Mouse (Mus musculus) kidney, embryonic 14.5 days (tissue): ENCODE data around the gene Tmem169. TPM values are rescaled to one million over a fixed set of nuclear protein-coding genes. Genes with fewer than 3 reads are reported as not detected.

Source experiments
- ATAC-seq: fragments of 200-750 bp; cut with Nextera tagmentation; 2 replicates; pipeline ENCODE4 v1.8.0; 2017; ENCODE audit warnings: moderate number of reproducible peaks, mild to moderate bottlenecking, moderate TSS enrichment, moderate library complexity; ENCODE audit not compliant: low FRiP score, low TSS enrichment
- H3K27ac ChIP-seq: fragments of 300-500 bp; sonication (generic); 2 replicates; pipeline ENCODE4 v1.5.1; 2014; ENCODE audit warnings: low read depth, mild to moderate bottlenecking, low read length, moderate library complexity, mixed read lengths
- H3K27me3 ChIP-seq: fragments of 300-500 bp; sonication (generic); 2 replicates; pipeline ENCODE4 v1.6.1; 2014; ENCODE audit warnings: mild to moderate bottlenecking, low read length; ENCODE audit not compliant: control insufficient read depth, insufficient read depth
- H3K36me3 ChIP-seq: fragments of 300-500 bp; sonication (generic); 2 replicates; pipeline ENCODE4 v1.6.1; 2014; ENCODE audit warnings: low read length, mixed read lengths; ENCODE audit not compliant: control insufficient read depth, insufficient read depth
- H3K4me1 ChIP-seq: fragments of 300-500 bp; sonication (generic); 2 replicates; pipeline ENCODE4 v1.6.1; 2014; ENCODE audit warnings: low read length, mixed read lengths; ENCODE audit not compliant: control insufficient read depth, insufficient read depth
- H3K4me2 ChIP-seq: fragments of 300-500 bp; sonication (generic); replicated peaks from 2 replicates; pipeline ENCODE4 v1.6.1; 2014; ENCODE audit warnings: low read depth, mild to moderate bottlenecking, low read length
- H3K4me3 ChIP-seq: fragments of 300-500 bp; sonication (generic); 2 replicates; pipeline ENCODE4 v1.5.1; 2014; ENCODE audit warnings: mild to moderate bottlenecking, low read length
- H3K9ac ChIP-seq: fragments of 300-500 bp; sonication (generic); 2 replicates; pipeline ENCODE4 v1.6.1; 2014; ENCODE audit warnings: low read depth, mild to moderate bottlenecking, low read length, moderate library complexity
- H3K9me3 ChIP-seq: fragments of 300-500 bp; sonication (generic); 2 replicates; pipeline ENCODE4 v1.6.1; 2016; ENCODE audit warnings: low read length; ENCODE audit not compliant: control insufficient read depth
- WGBS: fragments of 180-500 bp; shearing (Covaris S2); extraction: QIAGEN DNeasy Blood & Tissue Kit; methylation state at CpG from one replicate; pipeline ENCODE4 v1.1.7; 2014; 5-methylcytosine and 5-hydroxymethylcytosine counted together
- polyA plus RNA-seq: library from polyadenylated mRNA; unstranded; fragments of >200 nt; fragmentation: Nextera tagmentation; extraction: Ambion mirVana; gene quantifications from 2 replicates; pipeline ENCODE4 v1.2.1, GENCODE M21; 2014

Gene Tmem169
- polyA plus RNA-seq, 1 experiment from 2014 or later, result 3.3 TPM

- peaks cover 14% of the 10 kb centered on the region; the same call in 1 of the 2 replicates for H3K36me3 ChIP-seq
- no peaks in the 10 kb centered on the region for H3K27me3 ChIP-seq
- 91% methylated on average over 3 of the region's 3 CpGs for WGBS
- no peaks in the 10 kb centered on the region for H3K9me3 ChIP-seq
- no peak overlapping the region for H3K27ac ChIP-seq
- H3K4me3 ChIP-seq, result no peak overlapping the region
- H3K4me2 ChIP-seq, result no peak overlapping the region
- no peak overlapping the region for H3K9ac ChIP-seq
- H3K4me1 ChIP-seq, result no peaks in the 10 kb centered on the region
- no peak for ATAC-seq
Measured at GRCm38 (mm10) chr1:72263099-72263498, 21.1 kb upstream of the Tmem169 start.

- no peak overlapping the region for H3K4me2 ChIP-seq
- WGBS, result 80% methylated on average over 3 of the region's 3 CpGs
- H3K27ac ChIP-seq, result no peak overlapping the region
- H3K27me3 ChIP-seq, result no peaks in the 10 kb centered on the region
- H3K36me3 ChIP-seq, result peaks cover 16% of the 10 kb centered on the region; the same call in 1 of the 2 replicates
- H3K4me1 ChIP-seq, result no peaks in the 10 kb centered on the region
- no peak overlapping the region for H3K9ac ChIP-seq
- H3K9me3 ChIP-seq, result no peaks in the 10 kb centered on the region
- no peak overlapping the region for H3K4me3 ChIP-seq
- no peak for ATAC-seq
Measured at GRCm38 (mm10) chr1:72278085-72278484, 6.1 kb upstream of the Tmem169 start.

- no peak for ATAC-seq
- H3K9ac ChIP-seq, result no peak overlapping the region
- WGBS, result 82% methylated on average over 1 of the region's 1 CpGs
- peaks cover 6% of the 10 kb centered on the region; the same call in 1 of the 2 replicates for H3K4me1 ChIP-seq
- no peak overlapping the region for H3K27ac ChIP-seq
- no peaks in the 10 kb centered on the region for H3K9me3 ChIP-seq
- H3K27me3 ChIP-seq, result no peaks in the 10 kb centered on the region; the same call in 1 of the 2 replicates
- H3K4me3 ChIP-seq, result no peak overlapping the region
- H3K36me3 ChIP-seq, result no peaks in the 10 kb centered on the region
- no peak overlapping the region for H3K4me2 ChIP-seq
Measured at GRCm38 (mm10) chr1:72282604-72283003, 1.6 kb upstream of the Tmem169 start.

DNA sequence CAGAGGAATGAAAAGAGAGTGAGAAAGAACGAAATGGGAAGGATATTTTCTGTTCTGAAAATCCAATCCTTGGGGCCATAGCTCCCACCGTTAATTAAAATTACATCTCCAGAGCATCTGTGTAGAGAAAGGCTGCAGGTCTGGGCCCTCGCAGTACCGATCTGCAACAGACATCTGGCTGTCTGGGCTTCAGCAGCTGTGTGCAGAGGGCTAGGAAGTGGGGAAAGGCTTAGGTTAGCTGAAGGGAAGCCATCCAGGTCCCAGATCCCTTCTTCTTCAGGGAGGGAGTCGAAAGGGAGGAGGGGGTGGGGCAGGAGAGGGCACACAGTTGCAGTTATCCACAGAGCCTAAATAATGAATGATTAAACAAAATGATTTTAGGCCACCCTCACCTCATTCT, 370 bp downstream of the Tmem169 start:
- H3K9ac ChIP-seq, result peak overlapping the region; percentile 32; the same call in 1 of the 2 replicates

GRCm38 (mm10) chr1:72286904-72287303, 2.7 kb downstream of the Tmem169 start:
- Histone ChIP-seq H3K9ac (0 out of 2 replicates have a peak overlapping the region, but pooled peaks have one; percentile 2), H3K27me3 (no peaks in the 10 kb centered on the region; the same call in 1 of the 2 replicates), H3K36me3 (no peaks in the 10 kb centered on the region), H3K27ac (peak overlapping the region; percentile 51; the same call in 1 of the 2 replicates), H3K9me3 (no peaks in the 10 kb centered on the region), H3K4me1 (peaks cover 6% of the 10 kb centered on the region; the same call in 1 of the 2 replicates), H3K4me3 (no peak overlapping the region), H3K4me2 (no peak overlapping the region)
- no peak for ATAC-seq
- WGBS, result 33% methylated on average over 5 of the region's 5 CpGs

More for the DNA sequence above, 370 bp downstream of the Tmem169 start:
- no peaks in the 10 kb centered on the region for H3K9me3 ChIP-seq
- peak overlapping the region; percentile 81 for H3K4me2 ChIP-seq
- peak overlapping the region; percentile 66 for H3K4me3 ChIP-seq
- H3K4me1 ChIP-seq, result peaks cover 6% of the 10 kb centered on the region; the same call in 1 of the 2 replicates
- WGBS, result 3% methylated on average over 5 of the region's 5 CpGs
- H3K27me3 ChIP-seq, result no peaks in the 10 kb centered on the region; the same call in 1 of the 2 replicates
- no peaks in the 10 kb centered on the region for H3K36me3 ChIP-seq
- peak; percentile 14 for ATAC-seq
- H3K27ac ChIP-seq, result no peak overlapping the region

- H3K27ac ChIP-seq, result peak overlapping the region; percentile 79
- H3K27me3 ChIP-seq, result no peaks in the 10 kb centered on the region; the same call in 1 of the 2 replicates
- H3K4me1 ChIP-seq, result peaks cover 6% of the 10 kb centered on the region; the same call in 1 of the 2 replicates
- H3K36me3 ChIP-seq, result no peaks in the 10 kb centered on the region
- H3K4me3 ChIP-seq, result no peak overlapping the region
- H3K9me3 ChIP-seq, result no peaks in the 10 kb centered on the region
- 76% methylated on average over 4 of the region's 4 CpGs for WGBS
- H3K4me2 ChIP-seq, result no peak overlapping the region
- H3K9ac ChIP-seq, result no peak overlapping the region
- no peak for ATAC-seq
Measured at GRCm38 (mm10) chr1:72287893-72288292, 3.7 kb downstream of the Tmem169 start.

GRCm38 (mm10) chr1:72288527-72289150, 4.5 kb downstream of the Tmem169 start:
- H3K4me1 ChIP-seq, result peaks cover 6% of the 10 kb centered on the region; the same call in 1 of the 2 replicates
- no peaks in the 10 kb centered on the region for H3K36me3 ChIP-seq
- H3K27ac ChIP-seq, result peak overlapping the region; percentile 79
- no peak overlapping the region for H3K4me3 ChIP-seq
- H3K9me3 ChIP-seq, result no peaks in the 10 kb centered on the region
- 63% methylated on average over 4 of the region's 4 CpGs for WGBS
- no peak overlapping the region for H3K4me2 ChIP-seq
- H3K9ac ChIP-seq, result no peak overlapping the region
- ATAC-seq, result no peak
- H3K27me3 ChIP-seq, result no peaks in the 10 kb centered on the region; the same call in 1 of the 2 replicates

- Histone ChIP-seq H3K27me3 (no peaks in the 10 kb centered on the region), H3K9ac (no peak overlapping the region), H3K4me1 (peaks cover 6% of the 10 kb centered on the region; the same call in 1 of the 2 replicates), H3K4me2 (no peak overlapping the region), H3K27ac (no peak overlapping the region), H3K36me3 (no peaks in the 10 kb centered on the region), H3K9me3 (no peaks in the 10 kb centered on the region), H3K4me3 (no peak overlapping the region)
- ATAC-seq, result no peak
- WGBS, result 94% methylated on average over 4 of the region's 4 CpGs
Measured at GRCm38 (mm10) chr1:72290896-72291295, 6.7 kb downstream of the Tmem169 start.

- H3K36me3 ChIP-seq, result no peaks in the 10 kb centered on the region
- H3K27ac ChIP-seq, result no peak overlapping the region
- H3K9me3 ChIP-seq, result no peaks in the 10 kb centered on the region
- ATAC-seq, result no peak
- H3K4me1 ChIP-seq, result peaks cover 6% of the 10 kb centered on the region; the same call in 1 of the 2 replicates
- H3K4me2 ChIP-seq, result no peak overlapping the region
- no peaks in the 10 kb centered on the region for H3K27me3 ChIP-seq
- WGBS, result 98% methylated on average over 4 of the region's 4 CpGs
- H3K9ac ChIP-seq, result no peak overlapping the region
- H3K4me3 ChIP-seq, result no peak overlapping the region
Measured at GRCm38 (mm10) chr1:72291421-72291820, 7.3 kb downstream of the Tmem169 start.
